Mouse (Mus musculus) cerebellum, adult 2 months (tissue): ENCODE results near the gene Pop5. TPM values are rescaled to one million over a fixed set of nuclear protein-coding genes. Genes with fewer than 3 reads are reported as not detected.

ENCODE experiments used
- DNase-seq, 2 experiments: peaks; one replicate each; pipeline ENCODE4 v3.0.0; 2021
- H3K27ac ChIP-seq: fragments of 200-500 bp; 2 replicates; pipeline ENCODE4 v1.5.1; 2012; ENCODE audit warnings: low read length, control low read depth, inconsistent platforms; ENCODE audit not compliant: insufficient read depth
- H3K27me3 ChIP-seq: fragments of 200-500 bp; 2 replicates; pipeline ENCODE4 v1.6.1; 2012; ENCODE audit warnings: inconsistent platforms, mild to moderate bottlenecking, low read length, moderate library complexity; ENCODE audit not compliant: control insufficient read depth, insufficient read depth
- H3K4me1 ChIP-seq: fragments of 200-500 bp; 2 replicates; pipeline ENCODE4 v1.6.1; 2011; ENCODE audit warnings: low read length; ENCODE audit not compliant: control insufficient read depth, insufficient read depth
- H3K4me3 ChIP-seq: fragments of 200-500 bp; replicated peaks from 2 replicates; pipeline ENCODE3; 2011; ENCODE audit warnings: mild to moderate bottlenecking, low read depth, low read length, control low read depth; ENCODE audit not compliant: insufficient read depth
- CTCF ChIP-seq: fragments of 200-500 bp; IDR thresholded peaks from 2 replicates; pipeline ENCODE4 v1.5.1; 2011; ENCODE audit warnings: low read depth, mild to moderate bottlenecking, control low read depth, low read length, moderate library complexity, borderline replicate concordance; ENCODE audit not compliant: insufficient read depth
- POLR2A ChIP-seq: fragments of 200-500 bp; IDR thresholded peaks from 2 replicates; pipeline ENCODE4 v1.6.1; 2011; ENCODE audit warnings: low read length, control low read depth, borderline replicate concordance; ENCODE audit not compliant: insufficient read depth
- WGBS: fragments of 180-500 bp; shearing (Covaris S2); methylation state at CpG from one replicate; pipeline ENCODE4 v1.1.7; 2018; 5-methylcytosine and 5-hydroxymethylcytosine counted together
- polyA plus RNA-seq: library from polyadenylated mRNA; depleted of rRNA; stranded (reverse); fragments of >200 nt; gene quantifications from 2 replicates; pipeline ENCODE4 v1.2.3, GENCODE M21; 2012

Pop5 gene
- polyA plus RNA-seq, 1 experiment: 177 TPM

DNA sequence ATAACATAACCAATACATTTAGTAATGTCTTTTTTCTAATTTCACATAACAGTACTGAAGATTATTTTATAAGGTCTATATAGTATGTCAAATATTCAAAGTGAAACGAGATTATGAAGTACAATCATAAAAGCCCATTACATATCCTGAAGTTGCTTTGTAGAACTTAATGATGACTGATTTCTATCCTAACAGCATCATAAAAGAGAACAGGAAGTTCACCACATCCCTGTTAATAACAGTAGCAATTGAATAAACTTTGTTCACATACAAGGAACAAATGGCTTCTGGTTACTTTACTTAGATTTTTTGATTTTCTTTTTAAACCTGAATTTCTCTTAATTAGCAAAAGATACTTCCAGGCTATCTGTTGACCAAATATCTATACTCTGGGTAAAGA is 26.2 kb downstream of the Pop5 start:
- no peak for TF ChIP-seq POLR2A
- TF ChIP-seq CTCF: no peak
- DNase-seq: no peak
- Histone ChIP-seq H3K27me3 (no peaks in the 10 kb centered on the region), H3K4me1 (peaks cover 3% of the 10 kb centered on the region; the same call in 1 of the 2 replicates), H3K4me3 (no peak overlapping the region), H3K27ac (no peak overlapping the region)
- WGBS: 81% methylated on average over 1 of the region's 1 CpGs

GRCm38 (mm10) chr5:115262502-115263291 is 27.1 kb downstream of the Pop5 start:
- Histone ChIP-seq H3K27me3 (no peaks in the 10 kb centered on the region), H3K4me1 (peaks cover 3% of the 10 kb centered on the region; the same call in 1 of the 2 replicates), H3K27ac (no peak overlapping the region), H3K4me3 (no peak overlapping the region)
- 77% methylated on average over 14 of the region's 14 CpGs for WGBS
- no peak for TF ChIP-seq POLR2A
- no peak for DNase-seq

- no peak for TF ChIP-seq POLR2A
- no peak for TF ChIP-seq CTCF
- WGBS: 25% methylated on average over 5 of the region's 5 CpGs
- no peak overlapping the region for H3K27ac ChIP-seq
- peaks cover 10% of the 10 kb centered on the region; the same call in 1 of the 2 replicates for H3K4me1 ChIP-seq
- no peaks in the 10 kb centered on the region for H3K27me3 ChIP-seq
- no peak for DNase-seq
- H3K4me3 ChIP-seq: no peak overlapping the region
Measured at GRCm38 (mm10) chr5:115266340-115266739, 30.7 kb downstream of the Pop5 start.

GRCm38 (mm10) chr5:115266787-115267468 is 31.3 kb downstream of the Pop5 start:
- H3K4me1 ChIP-seq: peaks cover 10% of the 10 kb centered on the region; the same call in 1 of the 2 replicates
- H3K4me3 ChIP-seq: no peak overlapping the region
- DNase-seq: no peak
- TF ChIP-seq POLR2A (no peak), CTCF (no peak)
- WGBS: 48% methylated on average over 8 of the region's 8 CpGs
- H3K27ac ChIP-seq: no peak overlapping the region
- H3K27me3 ChIP-seq: no peaks in the 10 kb centered on the region

DNA sequence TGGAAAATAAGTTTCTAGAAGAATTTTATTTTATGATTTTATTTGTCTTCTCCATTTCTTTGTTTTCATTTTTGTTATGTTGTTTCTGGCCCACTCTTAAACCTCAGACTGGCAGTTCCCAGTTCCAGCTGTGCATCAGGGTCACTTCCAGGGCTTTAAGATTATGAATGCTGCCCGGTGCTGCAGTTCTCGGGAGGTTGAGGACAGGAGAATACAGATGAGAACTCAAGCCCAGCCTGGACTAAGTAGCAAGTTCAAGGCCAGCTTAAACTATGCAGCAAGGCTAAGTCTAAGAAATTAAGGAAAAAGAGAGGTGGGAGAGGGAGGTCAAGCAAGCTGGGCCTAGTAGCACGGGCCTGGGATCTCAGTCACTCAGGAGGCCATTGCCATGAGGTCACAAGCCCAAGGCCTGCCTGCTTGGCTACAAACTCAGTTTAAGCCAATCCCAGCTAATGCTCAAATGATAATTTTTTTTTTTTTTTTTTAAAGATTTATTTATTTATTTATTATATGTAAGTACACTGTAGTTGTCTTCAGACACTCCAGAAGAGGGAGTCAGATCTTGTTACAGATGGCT is 31.9 kb downstream of the Pop5 start:
- no peak for DNase-seq
- Histone ChIP-seq H3K27ac (no peak overlapping the region), H3K27me3 (no peaks in the 10 kb centered on the region), H3K4me1 (peaks cover 10% of the 10 kb centered on the region; the same call in 1 of the 2 replicates), H3K4me3 (no peak overlapping the region)
- TF ChIP-seq CTCF: no peak
- WGBS: 45% methylated on average over 3 of the region's 3 CpGs

DNA sequence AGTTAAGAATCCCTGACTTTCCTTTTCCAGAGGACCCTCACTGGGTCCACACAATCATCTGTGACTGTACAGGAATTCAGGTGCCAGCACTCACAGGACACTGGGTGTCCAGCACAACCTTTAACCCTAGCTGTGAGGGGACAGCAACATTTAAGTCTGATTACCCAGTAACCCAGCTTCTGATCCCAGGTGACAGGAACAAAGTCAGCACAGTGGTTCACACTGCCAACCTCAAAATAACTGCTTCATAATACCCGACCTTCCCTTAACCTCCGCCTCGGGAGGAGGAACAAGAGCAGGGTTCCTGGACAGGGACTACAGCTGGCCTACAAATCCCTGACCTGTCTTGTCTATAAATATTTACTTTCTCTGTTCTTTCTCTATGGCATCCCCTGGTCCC is 32.6 kb downstream of the Pop5 start:
- H3K4me3 ChIP-seq: no peak overlapping the region
- 43% methylated on average over 3 of the region's 3 CpGs for whole genome bisulfite sequencing
- no peaks in the 10 kb centered on the region for H3K27me3 ChIP-seq
- DNase-seq: no peak
- TF ChIP-seq CTCF (no peak), POLR2A (no peak)
- H3K27ac ChIP-seq: no peak overlapping the region
- H3K4me1 ChIP-seq: peaks cover 10% of the 10 kb centered on the region; the same call in 1 of the 2 replicates

GRCm38 (mm10) chr5:115269969-115270368 is 34.3 kb downstream of the Pop5 start:
- Histone ChIP-seq H3K4me3 (no peak overlapping the region), H3K27me3 (no peaks in the 10 kb centered on the region), H3K4me1 (peaks cover 7% of the 10 kb centered on the region; the same call in 1 of the 2 replicates), H3K27ac (no peak overlapping the region)
- no peak for DNase-seq
- WGBS: 84% methylated on average over 1 of the region's 1 CpGs
- no peak for TF ChIP-seq CTCF
- no peak for TF ChIP-seq POLR2A
